Mouse (Mus musculus) lung, postnatal 25 days (tissue): ENCODE measurements around the gene Snd1.

ENCODE experiments used
- DNase-seq: peaks from one replicate; pipeline ENCODE4 v3.0.0; 2022; ENCODE audit warnings: low spot score

Gene Snd1

GRCm38 (mm10) chr6:28753217-28753616 is 278.3 kb downstream of the Snd1 start:
- no peak for DNase-seq

DNA sequence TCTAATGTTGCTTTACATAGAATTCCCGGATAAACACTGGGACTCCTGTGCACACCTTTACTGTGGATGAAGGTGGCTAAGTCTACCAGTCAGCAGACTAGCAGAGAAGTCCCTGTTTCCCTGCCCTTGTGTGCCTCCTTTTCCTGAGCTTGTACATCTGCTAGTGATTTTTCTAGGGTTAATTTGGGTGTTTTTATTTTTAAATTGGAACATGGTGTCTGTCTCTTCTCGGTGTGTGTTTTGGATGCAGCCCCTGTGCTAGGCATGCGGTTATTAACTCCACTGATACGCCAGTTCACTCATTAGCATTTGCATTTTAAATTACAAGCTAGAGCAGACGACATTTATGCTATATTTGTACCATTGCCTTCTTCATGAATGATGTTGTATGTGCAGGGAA is 278.7 kb downstream of the Snd1 start:
- no peak for DNase-seq

- DNase-seq = no peak
Observed at GRCm38 (mm10) chr6:28754127-28754898, 279.4 kb downstream of the Snd1 start.

DNA sequence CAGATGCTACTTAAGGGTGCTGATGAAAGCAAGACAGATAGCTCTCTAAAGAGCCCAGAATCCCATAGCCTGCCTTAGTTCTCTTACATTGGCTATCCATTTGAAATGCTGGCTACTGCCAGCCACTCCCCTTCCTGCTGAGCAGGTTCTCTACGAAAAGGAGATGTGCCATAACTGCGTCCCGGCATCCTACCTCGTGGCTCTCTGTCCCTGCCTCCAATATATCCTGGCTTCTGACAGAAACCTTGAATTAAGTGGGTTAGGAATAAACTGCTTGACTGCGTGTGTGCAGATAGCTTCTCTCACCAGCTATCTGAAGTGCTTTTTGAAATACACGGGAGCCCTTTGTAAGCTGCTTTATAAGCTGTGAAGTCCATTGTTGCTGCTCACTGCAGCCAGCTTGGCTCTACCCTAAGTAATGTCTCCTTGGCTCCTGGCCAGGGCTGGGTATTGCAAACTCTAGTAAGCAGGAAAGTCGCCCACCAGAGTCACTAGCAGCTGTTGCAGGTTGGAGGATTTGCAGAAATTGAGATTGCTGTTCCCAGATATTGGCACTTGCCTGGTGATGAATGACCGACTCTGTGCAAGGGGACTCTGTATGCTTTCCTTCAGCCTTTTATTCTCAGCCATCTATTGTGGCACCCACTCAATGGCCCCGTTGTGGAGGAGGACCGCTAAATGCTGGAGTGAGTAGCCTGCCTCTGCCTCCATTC is 281.5 kb downstream of the Snd1 start:
- no peak for DNase-seq

DNA sequence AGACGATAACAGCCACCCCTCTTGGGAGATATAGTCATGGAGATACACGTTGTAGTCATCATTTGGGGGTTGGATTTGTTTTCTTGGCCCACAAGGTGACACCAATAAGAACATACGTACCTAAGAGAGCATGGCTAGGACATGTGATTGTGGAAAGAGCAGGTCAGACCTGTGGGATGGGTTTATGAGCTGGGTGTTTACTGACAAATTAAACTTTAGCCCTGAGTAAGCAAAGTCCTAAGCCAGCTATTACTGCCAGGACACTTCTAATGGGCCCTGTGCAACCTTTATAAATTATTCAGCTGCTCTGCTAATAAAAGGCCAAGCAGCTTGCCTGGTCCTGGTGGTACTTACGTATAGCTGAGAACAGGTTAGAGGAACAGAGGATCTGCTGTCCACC is 283.4 kb downstream of the Snd1 start:
- no peak for DNase-seq

GRCm38 (mm10) chr6:28761728-28762127 is 286.8 kb downstream of the Snd1 start:
- no peak for DNase-seq

DNA sequence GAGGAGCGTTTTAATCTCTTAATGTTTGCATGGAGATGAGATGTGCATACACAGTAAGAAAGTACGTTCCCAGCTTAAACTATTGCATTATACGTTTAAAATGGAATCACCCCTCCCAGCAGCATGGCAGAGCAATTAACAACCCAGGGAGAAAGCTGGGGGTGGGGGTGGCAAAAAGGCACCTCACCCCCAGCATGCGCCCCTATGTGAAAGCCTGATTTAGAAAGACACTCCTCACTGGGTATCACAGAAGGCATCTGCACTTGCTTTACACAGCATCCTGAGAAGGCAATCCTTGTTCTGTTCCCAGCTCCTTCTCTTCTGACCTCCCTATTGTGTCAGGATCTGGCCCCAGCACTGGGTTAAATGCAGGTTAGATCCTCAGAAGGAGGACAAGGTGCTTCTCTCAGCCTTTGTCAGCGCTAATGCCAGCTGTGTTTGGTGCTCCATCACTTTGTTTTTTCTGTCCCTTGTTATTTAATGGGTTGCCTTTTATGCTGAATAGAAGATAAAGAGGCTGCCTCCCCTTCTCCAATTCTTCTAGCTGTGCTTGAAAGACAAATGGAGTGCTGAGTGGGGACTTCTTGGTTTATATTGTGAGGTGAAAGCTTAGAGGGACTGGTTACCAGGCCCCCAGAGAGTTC is 287.3 kb downstream of the Snd1 start:
- no peak for DNase-seq

DNA sequence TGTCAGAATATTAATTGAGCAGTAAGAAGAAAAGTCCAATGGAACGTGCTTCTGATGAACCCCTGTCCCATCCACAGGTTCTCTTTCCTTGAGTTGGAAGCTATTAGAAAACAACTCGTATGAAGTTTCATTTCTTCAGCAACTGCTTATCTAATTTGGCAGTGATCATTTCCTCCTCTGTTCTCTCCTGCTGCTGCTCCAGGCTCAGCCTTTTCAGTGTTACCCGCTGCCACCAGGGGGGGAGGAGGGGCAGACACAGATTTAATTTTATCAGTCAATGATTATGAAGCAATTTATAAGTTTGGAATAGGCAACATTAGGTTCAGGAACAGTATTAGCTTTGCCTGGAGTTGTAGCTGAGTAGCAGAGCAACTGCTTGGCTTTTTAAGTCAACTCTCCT is 291.7 kb downstream of the Snd1 start:
- DNase-seq = no peak

DNA sequence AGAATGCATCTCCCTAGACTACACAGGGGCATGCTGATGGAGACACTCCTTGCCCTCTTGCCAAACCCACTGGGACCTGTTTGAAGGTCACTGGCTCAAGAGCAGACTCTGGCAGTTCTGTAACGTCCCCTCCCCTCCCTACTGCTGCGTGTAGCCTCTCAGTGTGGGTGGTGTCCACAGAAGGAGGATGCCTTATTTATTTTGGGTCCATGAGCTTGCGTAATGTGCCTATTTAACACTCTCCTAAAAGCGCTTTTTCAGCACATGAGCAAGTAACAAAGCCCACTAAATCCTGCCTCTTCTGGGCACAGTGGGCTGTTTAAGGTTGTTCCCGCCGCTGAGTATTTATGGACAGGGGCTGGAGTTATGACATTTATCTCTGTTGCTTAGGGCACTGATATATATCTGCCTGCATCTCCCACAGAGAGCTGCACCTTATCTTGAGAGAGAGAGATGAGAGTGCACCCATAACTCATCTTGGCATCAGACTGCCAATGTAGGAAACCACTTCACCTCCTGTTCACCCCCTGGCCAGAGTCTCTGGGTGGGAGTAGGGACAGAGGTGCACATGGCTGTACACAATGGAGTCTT is 293.0 kb downstream of the Snd1 start:
- no peak for DNase-seq

- DNase-seq = no peak
Observed at GRCm38 (mm10) chr6:28771331-28771730, 296.4 kb downstream of the Snd1 start.

GRCm38 (mm10) chr6:28781696-28782095 is 306.8 kb downstream of the Snd1 start:
- no peak for DNase-seq

DNA sequence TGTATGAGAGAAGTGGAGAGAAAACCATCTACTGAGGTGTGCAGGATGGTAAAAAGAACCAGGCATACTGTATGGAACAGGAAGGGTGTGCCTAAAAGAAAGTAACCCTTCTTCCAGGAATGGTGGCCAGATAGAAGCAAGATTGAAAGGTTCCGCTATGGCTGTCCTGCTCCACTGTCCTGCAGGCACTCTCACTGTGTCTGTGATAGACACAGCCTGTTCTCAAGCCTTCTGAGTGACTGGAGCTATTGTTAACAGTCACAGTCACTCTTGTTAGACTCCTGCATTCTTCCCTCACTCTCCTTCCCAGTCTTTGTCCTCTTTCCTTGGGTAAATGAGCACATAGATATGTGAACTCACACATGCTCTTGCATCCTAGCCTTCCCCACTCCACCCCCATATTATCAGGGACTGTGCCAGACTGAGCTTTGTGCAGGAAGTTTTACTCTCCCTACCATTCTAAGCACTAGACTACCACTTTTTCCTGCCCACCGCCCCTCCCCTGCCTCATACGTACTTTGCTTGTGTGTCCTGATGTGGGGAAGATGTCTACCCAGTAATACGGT is 308.2 kb downstream of the Snd1 start:
- no peak for DNase-seq

- no peak for DNase-seq
Observed at GRCm38 (mm10) chr6:28783953-28784352, 309.0 kb downstream of the Snd1 start.

- DNase-seq = no peak
Observed at GRCm38 (mm10) chr6:28785770-28786169, 310.8 kb downstream of the Snd1 start.

DNA sequence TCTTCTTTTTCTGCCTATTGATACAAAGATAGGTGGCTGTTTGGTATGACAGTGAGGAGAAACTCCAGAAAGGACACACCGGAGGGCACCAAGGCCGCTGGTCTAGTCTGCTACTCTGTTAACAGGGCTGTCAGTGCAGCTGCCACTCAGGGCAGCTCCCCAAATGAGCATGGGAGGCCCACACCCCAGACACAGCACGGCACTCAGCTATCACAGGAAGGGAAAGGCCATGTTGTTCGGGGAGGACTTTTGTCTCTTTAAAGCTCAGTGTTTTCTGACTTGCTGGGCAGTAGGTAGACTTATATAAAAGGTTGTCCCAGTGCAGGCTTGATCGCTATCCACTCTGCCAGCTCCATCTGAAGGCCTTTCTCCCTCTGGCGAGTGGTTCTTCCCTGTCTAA is 312.2 kb downstream of the Snd1 start:
- no peak for DNase-seq

DNA sequence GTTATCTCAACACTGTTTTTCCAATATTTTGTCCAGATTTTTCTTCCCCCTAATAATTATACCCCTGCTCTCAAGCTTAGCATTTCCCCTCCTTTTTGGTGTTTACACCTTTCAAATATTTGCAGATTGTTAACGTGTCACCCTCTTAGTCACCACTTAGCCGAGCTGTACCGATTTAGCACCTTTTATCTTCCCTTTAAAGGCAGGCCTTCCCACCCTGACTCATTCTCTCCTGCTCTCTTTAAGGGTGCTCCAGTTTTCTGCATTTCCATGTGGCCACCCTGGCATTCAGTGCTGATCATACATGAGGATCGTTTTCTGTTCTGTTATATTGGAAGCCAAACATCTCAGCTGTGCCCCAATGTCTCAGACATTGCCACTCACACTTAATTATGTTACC is 314.7 kb downstream of the Snd1 start:
- DNase-seq = no peak

DNA sequence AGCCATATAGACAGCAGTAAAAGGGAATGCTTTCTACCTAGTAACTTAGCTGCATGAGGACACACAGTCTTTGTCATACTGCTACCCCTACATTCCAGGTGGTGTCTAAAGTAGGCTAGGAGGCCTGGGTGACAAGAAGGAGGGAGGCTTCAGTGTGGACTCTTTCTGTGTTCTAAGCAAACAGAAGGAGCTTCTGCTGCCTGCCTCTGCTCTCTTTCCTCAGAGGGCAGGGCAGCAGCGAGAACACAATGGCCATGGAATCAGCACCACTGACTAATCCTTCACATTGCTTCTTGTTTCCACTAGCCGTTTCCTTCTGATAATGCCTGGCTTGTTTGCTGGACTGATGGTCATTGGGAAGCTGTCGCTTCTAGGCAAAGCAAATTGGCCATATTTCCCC is 316.2 kb downstream of the Snd1 start:
- DNase-seq = no peak

GRCm38 (mm10) chr6:28791809-28792208 is 316.9 kb downstream of the Snd1 start:
- no peak for DNase-seq

GRCm38 (mm10) chr6:28795380-28795779 is 320.4 kb downstream of the Snd1 start:
- DNase-seq = no peak

GRCm38 (mm10) chr6:28795792-28796515 is 321.0 kb downstream of the Snd1 start:
- DNase-seq = no peak

DNA sequence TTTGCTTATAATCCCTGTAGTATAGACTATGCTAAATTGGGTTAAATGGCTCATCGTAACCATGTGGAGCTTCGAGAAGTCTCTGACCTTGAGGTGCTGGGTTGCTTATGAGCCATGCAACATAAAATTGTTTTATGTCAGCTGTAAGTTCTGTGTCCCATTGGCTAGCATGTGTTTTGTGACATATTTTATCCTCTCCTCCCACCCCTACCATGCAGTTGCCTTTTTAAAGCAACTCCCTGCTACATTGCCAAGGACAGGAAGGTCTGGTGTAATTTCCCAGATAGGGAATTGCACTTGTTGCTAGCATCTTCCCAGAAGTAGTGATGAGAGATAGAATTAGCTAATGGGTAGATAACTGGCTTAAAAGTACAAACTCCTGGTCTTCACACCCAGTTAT is 324.9 kb downstream of the Snd1 start:
- no peak for DNase-seq

DNA sequence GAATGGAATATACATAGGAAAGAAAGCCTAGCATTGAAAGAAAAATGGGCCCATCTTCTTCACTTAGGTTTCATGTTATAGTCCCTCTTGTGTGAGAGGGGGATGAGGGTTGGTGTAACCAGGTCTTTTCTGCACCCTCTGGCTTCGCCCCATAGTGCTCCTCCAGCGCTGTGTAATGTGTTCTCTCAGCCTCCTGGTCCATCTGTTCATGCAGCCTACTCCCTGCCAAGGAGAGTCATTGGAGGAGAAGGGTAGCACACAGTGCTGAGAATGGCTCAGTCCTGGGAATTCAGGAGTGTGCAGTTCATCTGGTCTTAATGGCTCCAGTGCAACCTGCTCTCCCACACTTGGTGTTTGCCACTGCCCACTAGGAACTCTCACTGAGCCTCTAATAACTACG is 326.0 kb downstream of the Snd1 start:
- no peak for DNase-seq
